Mouse (Mus musculus) inflammation-experienced regulatory T-cells (primary cell): ENCODE data around the gene Zfp84. TPM values are rescaled to one million over a fixed set of nuclear protein-coding genes. Genes with fewer than 3 reads are reported as not detected.

ENCODE experiments used
- polyA plus RNA-seq, 2 experiments: library from polyadenylated mRNA; unstranded; fragments of 100-300 nt; shearing (Covaris generic); gene quantifications; one replicate each; pipeline ENCODE4 v1.2.1; 2017

Zfp84 gene
- 10 to 100 TPM; 17.1 to 17.3 TPM for polyA plus RNA-seq

DNA sequence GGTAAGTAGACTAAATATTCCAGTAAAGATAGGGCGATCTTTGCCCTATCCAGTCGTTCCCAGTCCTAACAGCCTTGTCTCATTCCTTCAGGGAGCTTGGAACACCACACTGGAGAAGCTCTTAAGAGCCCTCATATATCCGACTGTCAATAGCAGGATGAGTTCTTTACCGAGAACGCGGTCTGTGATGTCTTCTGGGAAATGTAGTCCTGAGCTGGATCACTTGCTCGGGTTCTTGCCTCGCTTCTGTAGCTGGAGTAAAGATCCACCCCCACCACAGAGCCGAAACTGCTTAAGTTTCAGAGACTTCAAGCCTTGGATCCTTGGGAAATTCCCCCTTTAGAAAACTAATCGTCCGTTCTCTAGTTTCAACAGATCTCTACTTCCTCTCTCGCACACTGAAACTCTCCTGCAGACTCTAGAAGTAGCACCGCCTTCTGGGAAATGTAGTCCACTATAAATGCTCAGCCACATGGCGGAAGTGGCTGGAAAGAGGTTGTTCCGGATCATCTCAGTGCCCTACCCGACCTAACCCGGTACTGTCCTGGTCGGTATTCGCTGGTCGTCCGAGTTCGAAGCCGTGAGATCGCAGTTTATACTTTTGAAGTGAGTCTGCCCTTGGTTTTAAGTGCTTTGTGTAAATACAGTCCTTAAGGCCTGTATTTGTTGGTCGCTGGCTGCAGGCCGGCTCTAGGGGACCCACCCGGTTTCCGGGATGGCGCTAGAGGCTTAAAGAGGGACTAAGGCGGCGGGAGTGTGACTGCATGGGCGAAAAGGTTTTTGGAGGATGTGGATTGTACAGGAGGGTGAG lies at the start of gene Zfp84:
Gene Zfp84, plus strand, starts transcription at position 463 of the 811 bp plus-strand sequence.

DNA sequence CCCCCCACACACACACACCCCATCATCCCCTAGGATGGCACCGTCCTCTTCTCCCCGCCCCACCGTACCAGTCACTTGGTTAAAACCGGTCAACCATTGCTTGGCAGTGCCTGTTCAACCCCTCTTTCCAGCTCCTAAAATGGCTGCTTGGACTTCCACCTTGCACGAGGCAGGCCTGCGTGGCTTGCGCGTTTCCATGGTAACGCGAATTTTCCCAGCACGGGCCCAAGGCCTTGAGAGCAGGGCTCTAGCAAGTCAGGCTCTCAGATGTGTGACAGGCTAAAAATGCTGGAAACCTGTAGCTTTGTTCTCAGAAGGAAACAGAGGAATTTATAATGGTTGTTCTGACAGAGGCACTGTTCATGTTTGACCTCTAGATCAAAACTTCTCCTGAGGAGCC lies 41.5 kb upstream of the Zfp84 start, which contains the start of gene Catsperg2:
Gene Catsperg2, minus strand, starts transcription at position 173 of the 400 bp plus-strand sequence.

DNA sequence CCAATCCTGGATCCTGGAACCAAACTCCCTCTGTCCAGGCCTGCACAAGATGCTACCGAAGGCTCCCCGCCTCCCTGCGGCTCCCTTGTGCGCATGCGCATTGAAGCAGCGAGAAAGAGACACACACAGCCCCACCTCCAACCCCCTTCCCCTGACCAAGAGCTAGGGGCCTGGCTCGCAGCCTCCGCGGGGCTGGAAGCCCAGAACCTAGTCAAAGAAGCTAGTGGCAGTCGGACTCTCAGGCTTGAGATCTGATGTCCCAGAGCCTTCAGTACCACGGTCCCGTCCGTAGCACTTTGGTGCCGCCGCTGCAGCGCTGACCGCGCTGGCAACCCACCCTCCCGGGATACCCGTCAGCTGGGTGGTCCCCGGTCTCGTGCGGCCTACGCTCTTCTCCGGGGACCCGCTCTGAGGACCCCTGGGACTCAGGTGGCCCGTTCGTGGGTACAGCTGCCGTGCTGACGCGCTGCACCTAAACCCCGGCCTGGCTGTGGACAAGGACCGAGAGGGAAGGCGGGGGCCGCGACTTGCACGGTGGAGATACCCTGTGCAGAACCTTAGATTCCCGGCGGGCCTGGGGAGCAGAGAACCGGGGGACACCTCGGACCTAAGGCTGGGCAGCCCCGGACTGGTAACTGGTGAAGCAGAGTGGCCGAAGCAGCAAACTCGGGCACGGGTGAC lies 15.7 kb downstream of the Zfp84 start, which contains the start of gene Zfp30:
Gene Zfp30, plus strand, starts transcription at position 128 of the 681 bp plus-strand sequence.

DNA sequence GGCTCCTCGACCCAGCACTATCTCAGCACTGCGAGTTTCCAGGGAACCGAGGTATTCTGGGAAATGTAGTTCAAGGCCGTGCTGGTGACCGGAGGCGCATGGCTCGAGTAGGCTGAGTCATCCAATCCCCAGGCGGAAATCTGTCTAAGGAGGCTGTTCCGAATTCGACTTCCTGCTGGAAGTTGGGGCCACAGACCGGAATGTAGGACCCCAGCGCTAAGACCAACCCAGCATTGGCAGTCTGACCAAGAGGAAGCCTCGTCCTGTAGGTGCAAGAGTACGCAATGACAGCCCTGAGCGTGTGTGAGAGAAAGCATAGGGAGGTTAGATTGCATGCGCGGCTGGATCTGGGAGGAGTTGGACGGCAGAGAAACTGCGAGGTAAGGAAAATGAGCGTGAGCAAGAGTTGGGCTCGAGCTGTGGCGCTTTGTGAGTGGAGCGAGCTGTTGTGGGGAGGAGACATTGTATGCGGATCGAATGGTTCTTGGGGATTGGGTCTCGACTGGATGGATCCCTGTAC lies 47.6 kb downstream of the Zfp84 start, which contains the start of gene Zfp790:
Gene Zfp790, plus strand, starts transcription at position 205 of the 520 bp plus-strand sequence.

Other genes with a start within 250 kb of the Zfp84 start
- gene Sipa1l3, start 249.9 kb upstream of the Zfp84 start, polyA plus RNA-seq: 10 to 100 TPM; 11.1 to 14.5 TPM
- gene Catsperg2, start 41.5 kb upstream of the Zfp84 start, polyA plus RNA-seq: 1 to 10 TPM in 1 of 2 experiments, under 1 TPM in 1; 0.08 to 1.5 TPM
- 1 to 10 TPM; 1.1 to 1.9 TPM for gene Zfp30, start 15.4 kb downstream of the Zfp84 start, polyA plus RNA-seq
- gene Zfp790, start 47.6 kb downstream of the Zfp84 start, polyA plus RNA-seq: 10 to 100 TPM; 18.8 to 32.3 TPM
- 1 to 10 TPM; 4.9 to 6.6 TPM for gene Zfp940, start 85.1 kb downstream of the Zfp84 start, polyA plus RNA-seq
- 10 to 100 TPM in 1 of 2 experiments, 1 to 10 TPM in 1; 9.9 to 11.0 TPM for gene Zfp420, start 91.4 kb downstream of the Zfp84 start, polyA plus RNA-seq
- 1 to 10 TPM; 5.1 to 9.6 TPM for gene Zfp27, start 138.0 kb downstream of the Zfp84 start, polyA plus RNA-seq
- under 1 TPM; 0.64 to 0.82 TPM for gene Zfp383, start 139.7 kb downstream of the Zfp84 start, polyA plus RNA-seq
- gene Zfp74, start 185.5 kb downstream of the Zfp84 start, polyA plus RNA-seq: 10 to 100 TPM in 1 of 2 experiments, 1 to 10 TPM in 1; 7.1 to 11.7 TPM
- gene Zfp568, start 215.4 kb downstream of the Zfp84 start, polyA plus RNA-seq: 1 to 10 TPM; 8.0 to 8.3 TPM